Mouse (Mus musculus) embryo, embryonic 10.5 days (tissue): Measurements from ENCODE around the gene Hnrnpu.
"Not testable (repeated sequence)": the region's sequence is repeated elsewhere in the genome, so short reads cannot be mapped to it uniquely, and the experiment has no call there.

Experiments
- DNase-seq: peaks from one replicate; pipeline ENCODE4 v3.0.0-alpha.2; 2015; ENCODE audit warnings: low spot score

The Hnrnpu gene

GRCm38 (mm10) chr1:178310128-178310527, 27.5 kb downstream of the Hnrnpu start:
- no peak for DNase-seq

DNA sequence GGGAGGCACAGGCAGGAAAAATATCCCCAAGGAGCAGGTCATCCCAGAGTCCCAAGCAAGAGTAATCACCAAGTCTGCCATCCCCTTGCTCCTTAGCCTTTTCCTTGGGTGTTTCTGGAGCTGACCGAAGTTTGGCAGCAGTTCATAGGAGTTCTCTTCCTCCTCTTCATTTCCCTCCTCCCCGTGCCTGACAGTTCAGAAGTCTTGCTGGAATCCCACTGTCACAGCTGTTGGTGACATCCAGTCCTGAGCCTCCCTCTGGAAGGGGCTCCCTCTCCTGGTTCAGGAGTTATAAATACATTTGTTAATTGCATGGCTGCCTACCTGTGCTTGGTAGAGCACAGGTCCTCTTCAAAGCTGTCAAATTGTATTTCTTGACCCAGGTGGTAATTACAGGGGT, 28.1 kb downstream of the Hnrnpu start:
- no peak for DNase-seq

DNA sequence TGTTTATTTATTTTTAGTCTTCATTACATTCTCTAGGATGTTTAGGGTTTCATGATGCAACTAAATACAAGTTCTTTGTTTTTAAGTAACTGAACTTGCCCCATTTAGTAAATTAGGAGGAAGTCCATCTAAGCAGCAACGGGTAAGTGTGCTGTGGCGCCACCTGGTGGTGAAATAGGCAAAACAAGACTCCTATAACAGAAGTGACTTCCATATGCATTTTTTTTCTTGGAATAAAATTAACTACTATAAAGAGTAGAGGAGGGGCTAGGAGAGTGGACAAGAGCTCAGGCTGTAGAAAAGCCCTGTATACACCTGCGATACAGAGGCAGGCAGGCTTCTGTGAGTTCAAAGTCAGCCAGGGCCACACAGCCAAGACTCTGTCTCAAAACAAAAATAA, 34.2 kb downstream of the Hnrnpu start:
- peak; percentile 82 for DNase-seq

DNA sequence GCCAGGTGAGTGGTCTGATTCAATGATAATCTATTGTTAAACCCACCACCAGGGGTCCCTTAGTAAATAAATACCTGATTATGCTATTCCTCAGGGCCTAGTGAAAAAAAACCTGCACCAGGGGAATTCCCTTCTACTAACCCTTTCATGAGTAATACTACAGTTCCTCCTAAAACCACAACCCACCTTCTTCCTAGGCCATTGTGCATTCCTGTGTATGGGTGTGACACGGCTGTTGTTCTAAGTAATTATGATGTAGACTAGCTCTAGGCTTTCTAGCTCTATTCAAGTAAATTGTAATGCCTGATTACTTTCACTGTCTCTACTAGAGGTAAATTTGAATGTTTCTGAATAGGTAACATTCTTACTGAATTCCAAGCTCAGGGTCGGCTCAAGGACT, 36.3 kb downstream of the Hnrnpu start:
- DNase-seq: not testable (repeated sequence)

GRCm38 (mm10) chr1:178294051-178294450, 43.5 kb downstream of the Hnrnpu start:
- DNase-seq: no peak

- no peak for DNase-seq
These were observed 45.9 kb downstream of the Hnrnpu start for GRCm38 (mm10) chr1:178291716-178292115.

DNA sequence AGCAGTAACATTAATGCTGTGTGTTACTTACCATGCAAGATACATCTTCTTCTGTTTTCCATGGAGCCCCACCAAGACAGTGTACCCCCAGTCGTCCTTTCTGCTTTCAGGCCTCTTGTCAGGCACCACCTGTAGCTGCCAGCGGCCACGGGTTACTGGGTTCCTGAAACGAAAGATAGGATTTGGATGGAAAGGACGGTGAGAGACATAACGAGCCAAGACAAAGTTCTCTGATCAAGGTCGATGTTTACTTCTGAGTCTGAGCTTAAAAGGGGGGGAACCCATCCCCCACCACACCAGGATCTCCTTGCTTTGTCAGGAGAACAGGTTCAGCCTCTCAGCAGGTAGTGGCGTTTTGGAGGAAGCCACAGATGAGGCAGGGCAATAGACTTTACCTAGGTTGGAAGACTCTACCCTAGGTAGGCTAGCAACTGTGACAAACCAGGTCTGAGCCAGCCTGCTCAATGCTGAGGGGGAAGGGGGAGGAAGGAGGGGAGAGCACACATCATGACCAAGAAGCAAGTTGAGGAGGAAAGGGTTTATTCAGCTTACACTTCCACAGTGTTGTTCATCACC, 49.9 kb downstream of the Hnrnpu start:
- DNase-seq: no peak

GRCm38 (mm10) chr1:178283946-178284720, 53.5 kb downstream of the Hnrnpu start:
- no peak for DNase-seq

DNA sequence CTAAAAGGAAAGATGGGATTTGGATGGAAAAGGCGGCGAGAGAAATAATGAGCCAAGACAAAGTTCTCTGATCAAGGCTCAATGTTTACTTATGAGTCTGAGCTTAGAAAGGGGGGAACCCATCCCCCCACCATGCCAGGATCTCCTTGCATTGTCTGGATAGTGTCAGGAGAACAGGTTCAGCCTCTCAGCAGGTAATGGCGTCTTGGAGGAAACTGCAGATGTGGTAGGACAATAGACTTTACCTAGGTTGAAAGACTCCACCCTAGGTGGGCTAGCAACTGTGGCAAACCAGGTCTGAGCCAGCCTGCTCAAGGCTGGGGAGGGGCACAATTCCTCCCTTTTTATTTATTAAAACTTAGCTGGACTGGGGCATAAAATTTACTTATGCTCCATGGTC, 54.3 kb downstream of the Hnrnpu start:
- not testable (repeated sequence) for DNase-seq

DNA sequence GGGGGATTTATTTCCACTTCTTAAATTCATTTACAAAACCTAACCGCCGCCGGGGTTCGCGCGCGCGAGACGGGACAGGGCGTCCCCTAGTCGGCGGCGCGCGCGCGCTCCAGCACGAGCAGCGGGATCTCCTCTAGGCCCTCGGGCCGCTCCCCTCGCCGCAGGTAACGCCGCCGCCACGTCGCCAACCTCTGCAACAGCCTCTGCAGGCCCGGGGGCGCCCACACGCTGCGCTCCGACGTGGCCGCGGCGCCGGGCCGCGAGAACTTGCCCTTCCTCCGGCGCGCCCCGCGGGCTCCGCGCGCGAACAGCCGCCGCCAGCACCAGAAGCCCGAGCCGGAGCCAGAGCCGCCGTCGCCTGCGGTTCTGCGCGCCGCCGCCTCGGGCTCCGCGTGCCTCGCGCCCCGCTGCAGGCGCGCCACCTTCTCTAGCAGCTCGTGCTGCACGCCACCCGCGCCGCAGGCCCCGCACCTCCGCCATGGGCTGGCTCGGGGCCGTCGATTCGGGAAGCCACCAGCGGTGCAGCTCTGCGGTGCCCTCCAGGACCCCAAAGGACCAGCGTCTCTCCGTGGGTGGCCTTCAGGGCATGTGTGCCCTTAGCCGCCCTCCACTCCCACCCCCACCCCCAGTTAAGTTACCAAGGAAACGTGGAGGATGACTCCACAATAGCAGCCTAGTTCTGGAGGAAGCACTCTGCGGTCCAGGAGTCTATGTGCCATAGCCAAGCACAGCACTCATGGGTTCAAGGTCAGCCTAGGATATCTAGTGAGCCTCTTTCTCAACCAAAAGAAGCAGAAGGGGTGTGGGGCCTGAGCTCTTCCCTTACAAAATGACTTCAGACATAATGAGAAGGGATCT, 61.3 kb downstream of the Hnrnpu start:
- peak; percentile 74 for DNase-seq

DNA sequence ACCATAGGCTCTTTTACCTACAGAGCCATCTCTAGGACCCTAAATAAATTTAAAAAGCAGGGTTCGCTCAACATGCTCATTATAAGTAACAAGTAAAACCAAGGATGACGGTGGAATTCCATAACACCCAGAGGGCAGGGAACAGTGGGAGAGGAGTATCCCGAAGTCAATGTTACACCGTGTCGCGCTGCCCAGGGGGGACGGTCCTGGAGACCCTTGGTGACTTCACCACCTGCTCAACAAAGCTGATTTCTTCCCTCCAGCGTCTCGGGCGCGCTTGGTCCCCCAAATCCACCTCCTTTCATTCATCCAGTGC, 61.9 kb downstream of the Hnrnpu start:
- no peak for DNase-seq

- DNase-seq: peak; percentile 13
These were observed 62.3 kb downstream of the Hnrnpu start for GRCm38 (mm10) chr1:178275174-178275730.
